Mouse (Mus musculus) midbrain, postnatal 0 days (tissue): Measurements from ENCODE around the gene S1pr3. TPM values are rescaled to one million over a fixed set of nuclear protein-coding genes. Genes with fewer than 3 reads are reported as not detected.

ENCODE experiments used
- ATAC-seq: fragments of 200-750 bp; cut with Nextera tagmentation; 2 replicates; pipeline ENCODE4 v1.8.0; 2017; ENCODE audit warnings: moderate number of reproducible peaks, mild to moderate bottlenecking, moderate TSS enrichment, moderate library complexity; ENCODE audit not compliant: low FRiP score
- DNase-seq: peaks from one replicate; pipeline ENCODE4 v3.0.0-alpha.2; 2015; ENCODE audit warnings: low spot score
- H3K27ac ChIP-seq: fragments of 300-500 bp; sonication (generic); 2 replicates; pipeline ENCODE4 v1.5.1; 2014; ENCODE audit warnings: low read depth, mild to moderate bottlenecking, low read length, mixed read lengths
- H3K27me3 ChIP-seq: fragments of 300-500 bp; sonication (generic); 2 replicates; pipeline ENCODE4 v1.6.1; 2014; ENCODE audit warnings: low read length, control low read depth, mixed read lengths; ENCODE audit not compliant: insufficient read depth
- H3K36me3 ChIP-seq: fragments of 300-500 bp; sonication (generic); 2 replicates; pipeline ENCODE4 v1.6.1; 2014; ENCODE audit warnings: low read length, control low read depth, mixed read lengths; ENCODE audit not compliant: insufficient read depth
- H3K4me1 ChIP-seq: fragments of 300-500 bp; sonication (generic); 2 replicates; pipeline ENCODE4 v1.6.1; 2014; ENCODE audit warnings: mild to moderate bottlenecking, control low read depth, antibody characterized with exemption, low read length, mixed read lengths; ENCODE audit not compliant: insufficient read depth
- H3K4me2 ChIP-seq: fragments of 300-500 bp; sonication (generic); 2 replicates; pipeline ENCODE4 v1.6.1; 2014; ENCODE audit warnings: low read depth, mild to moderate bottlenecking, low read length, mixed read lengths; ENCODE audit not compliant: poor library complexity, severe bottlenecking
- H3K4me3 ChIP-seq: fragments of 300-500 bp; sonication (generic); 2 replicates; pipeline ENCODE4 v1.5.1; 2014; ENCODE audit warnings: low read depth, mild to moderate bottlenecking, low read length, moderate library complexity
- H3K9ac ChIP-seq: fragments of 300-500 bp; sonication (generic); replicated peaks from 2 replicates; pipeline ENCODE4 v1.6.1; 2014; ENCODE audit warnings: mild to moderate bottlenecking, low read length, moderate library complexity, mixed read lengths; ENCODE audit not compliant: poor library complexity, severe bottlenecking
- H3K9me3 ChIP-seq: fragments of 300-500 bp; sonication (generic); 2 replicates; pipeline ENCODE4 v1.6.1; 2016; ENCODE audit warnings: low read length, control low read depth
- CTCF ChIP-seq: IDR thresholded peaks from 2 replicates; pipeline ENCODE4 v1.5.1; 2016; ENCODE audit warnings: antibody characterized with exemption, mild to moderate bottlenecking
- WGBS: fragments of 180-500 bp; shearing (Covaris S2); extraction: QIAGEN DNeasy Blood & Tissue Kit; methylation state at CpG from one replicate; pipeline ENCODE4 v1.1.7; 2014; 5-methylcytosine and 5-hydroxymethylcytosine counted together
- polyA plus RNA-seq: library from polyadenylated mRNA; unstranded; fragments of >200 nt; fragmentation: Nextera tagmentation; extraction: Ambion mirVana; gene quantifications from 2 replicates; pipeline ENCODE4 v1.2.1, GENCODE M21; 2015
- total RNA-seq: library from RNA; depleted of rRNA; stranded (reverse); fragments of >200 nt; gene quantifications from 2 replicates; pipeline ENCODE4 v1.2.3, GENCODE M21; 2014

Gene S1pr3
- total and polyA plus RNA-seq, 2 experiments from 2014 or later, result 7.0 to 9.5 TPM

- H3K4me1 ChIP-seq, result no peaks in the 10 kb centered on the region
- no peak for TF ChIP-seq CTCF
- no peaks in the 10 kb centered on the region for H3K27me3 ChIP-seq
- 90% methylated on average over 3 of the region's 3 CpGs for WGBS
- no peak overlapping the region for H3K27ac ChIP-seq
- no peaks in the 10 kb centered on the region for H3K36me3 ChIP-seq
- no peaks in the 10 kb centered on the region for H3K9me3 ChIP-seq
- DNase-seq (no peak), ATAC-seq (no peak)
- H3K9ac ChIP-seq, result no peak overlapping the region
- no peak overlapping the region for H3K4me2 ChIP-seq
- H3K4me3 ChIP-seq, result no peak overlapping the region
These were observed 39.1 kb upstream of the S1pr3 start for GRCm38 (mm10) chr13:51369354-51369753.

DNA sequence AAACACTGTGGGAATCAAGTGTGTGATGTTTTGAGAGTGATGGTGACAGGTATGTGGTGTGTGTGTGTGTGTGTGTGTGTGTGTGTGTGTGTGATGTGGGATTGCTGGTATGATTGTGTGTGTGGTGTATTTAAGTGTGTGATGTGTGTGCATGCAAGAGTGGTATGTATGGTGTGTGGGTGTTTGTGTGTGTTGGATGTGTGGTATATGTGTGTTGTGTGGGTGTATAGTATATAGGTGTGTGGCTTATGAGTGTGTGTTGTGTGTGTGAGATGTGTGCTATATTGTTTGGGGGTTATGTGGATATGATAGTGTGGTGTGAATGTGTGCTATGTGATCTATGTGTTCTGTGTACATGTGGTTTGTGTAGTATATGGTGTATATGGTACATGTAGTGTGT is 35.4 kb upstream of the S1pr3 start:
- Histone ChIP-seq H3K4me1 (no peaks in the 10 kb centered on the region), H3K9me3 (no peaks in the 10 kb centered on the region), H3K27ac (no peak overlapping the region), H3K9ac (no peak overlapping the region), H3K36me3 (no peaks in the 10 kb centered on the region), H3K4me3 (no peak overlapping the region), H3K4me2 (no peak overlapping the region), H3K27me3 (no peaks in the 10 kb centered on the region)
- ATAC-seq, result no peak; the same call in 1 of the 2 replicates
- no peak for DNase-seq
- TF ChIP-seq CTCF, result no peak

GRCm38 (mm10) chr13:51374026-51374807 is 34.2 kb upstream of the S1pr3 start:
- Histone ChIP-seq H3K27ac (no peak overlapping the region), H3K4me2 (no peak overlapping the region), H3K27me3 (no peaks in the 10 kb centered on the region), H3K4me1 (no peaks in the 10 kb centered on the region), H3K9me3 (no peaks in the 10 kb centered on the region), H3K9ac (no peak overlapping the region), H3K4me3 (no peak overlapping the region), H3K36me3 (no peaks in the 10 kb centered on the region)
- WGBS, result 87% methylated on average over 21 of the region's 21 CpGs
- TF ChIP-seq CTCF, result no peak
- ATAC-seq, result no peak
- no peak for DNase-seq

GRCm38 (mm10) chr13:51378126-51378525 is 30.3 kb upstream of the S1pr3 start:
- H3K27ac ChIP-seq, result no peak overlapping the region
- H3K9ac ChIP-seq, result no peak overlapping the region
- DNase-seq, result peak; percentile 2
- no peak for TF ChIP-seq CTCF
- H3K4me1 ChIP-seq, result no peaks in the 10 kb centered on the region
- 0 out of 2 replicates have a peak, but pooled peaks cover 3% of the 10 kb centered on the region for H3K27me3 ChIP-seq
- no peak for ATAC-seq
- no peak overlapping the region for H3K4me3 ChIP-seq
- 38% methylated on average over 4 of the region's 4 CpGs for WGBS
- H3K9me3 ChIP-seq, result no peaks in the 10 kb centered on the region
- no peaks in the 10 kb centered on the region for H3K36me3 ChIP-seq
- H3K4me2 ChIP-seq, result no peak overlapping the region

DNA sequence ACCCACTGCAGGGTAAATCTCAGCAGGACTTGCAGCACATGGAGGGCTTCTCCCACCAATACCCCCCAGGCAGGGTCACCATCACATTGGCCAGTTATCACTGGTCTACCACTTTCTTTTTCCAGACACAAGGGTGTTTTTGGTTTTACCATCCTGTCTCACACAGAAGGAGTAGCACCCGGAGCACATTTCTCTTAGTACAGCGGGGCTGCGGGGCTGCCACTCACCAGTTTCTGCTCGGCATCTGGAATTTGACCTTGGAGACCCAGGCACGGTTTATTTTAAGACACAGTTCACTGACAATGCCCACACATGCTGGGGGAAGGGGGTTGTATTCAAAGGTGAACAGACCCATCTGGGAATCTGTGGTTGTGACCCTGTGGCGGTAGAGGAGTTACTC is 28.8 kb upstream of the S1pr3 start:
- H3K36me3 ChIP-seq, result no peaks in the 10 kb centered on the region
- no peak overlapping the region for H3K4me3 ChIP-seq
- no peak overlapping the region for H3K4me2 ChIP-seq
- H3K4me1 ChIP-seq, result no peaks in the 10 kb centered on the region
- H3K27ac ChIP-seq, result no peak overlapping the region
- no peak for TF ChIP-seq CTCF
- H3K9ac ChIP-seq, result no peak overlapping the region
- 0 out of 2 replicates have a peak, but pooled peaks cover 3% of the 10 kb centered on the region for H3K27me3 ChIP-seq
- 29% methylated on average over 6 of the region's 6 CpGs for WGBS
- no peaks in the 10 kb centered on the region for H3K9me3 ChIP-seq
- no peak for ATAC-seq
- no peak for DNase-seq

DNA sequence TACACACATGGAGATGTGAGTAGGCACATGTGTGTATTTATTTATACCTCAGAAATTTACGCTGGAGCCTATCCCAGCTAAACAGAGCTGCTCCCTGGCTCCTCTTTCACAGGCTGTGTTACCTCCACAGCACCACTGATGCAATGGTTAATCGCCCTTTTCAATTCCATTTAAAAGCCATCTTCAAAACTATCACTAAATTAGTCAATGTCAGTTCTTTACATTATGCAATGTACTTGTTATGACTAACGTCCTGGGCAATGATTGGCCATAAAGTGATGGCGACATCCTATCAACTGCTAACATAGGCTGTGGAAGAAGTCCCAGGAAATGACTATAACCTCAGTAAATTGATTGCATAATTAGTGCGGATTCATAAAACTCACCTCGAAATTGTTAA is 26.9 kb upstream of the S1pr3 start:
- Histone ChIP-seq H3K4me1 (no peaks in the 10 kb centered on the region), H3K9me3 (no peaks in the 10 kb centered on the region), H3K27ac (no peak overlapping the region), H3K4me2 (no peak overlapping the region), H3K9ac (no peak overlapping the region), H3K36me3 (no peaks in the 10 kb centered on the region), H3K27me3 (0 out of 2 replicates have a peak, but pooled peaks cover 3% of the 10 kb centered on the region), H3K4me3 (no peak overlapping the region)
- DNase-seq (no peak), ATAC-seq (no peak)
- WGBS, result 96% methylated on average over 6 of the region's 6 CpGs
- TF ChIP-seq CTCF, result no peak
